Mouse (Mus musculus) lung, embryonic 15.5 days (tissue): ENCODE results near the gene Nup160. TPM values are rescaled to one million over a fixed set of nuclear protein-coding genes. Genes with fewer than 3 reads are reported as not detected.

Experiments
- ATAC-seq: fragments of 200-750 bp; cut with Nextera tagmentation; 2 replicates; pipeline ENCODE4 v1.8.0; 2017; ENCODE audit warnings: moderate number of reproducible peaks, borderline replicate concordance; ENCODE audit not compliant: low FRiP score, low TSS enrichment; ENCODE audit errors: extremely low read depth
- H3K27ac ChIP-seq: fragments of 300-500 bp; sonication (generic); 2 replicates; pipeline ENCODE4 v1.5.1; 2015; ENCODE audit warnings: moderate library complexity, mild to moderate bottlenecking, inconsistent platforms
- H3K27me3 ChIP-seq: fragments of 300-500 bp; sonication (generic); 2 replicates; pipeline ENCODE4 v1.6.1; 2015; ENCODE audit warnings: inconsistent platforms
- H3K36me3 ChIP-seq: fragments of 300-500 bp; sonication (generic); 2 replicates; pipeline ENCODE4 v1.6.1; 2015; ENCODE audit warnings: inconsistent platforms
- H3K4me1 ChIP-seq: fragments of 300-500 bp; sonication (generic); 2 replicates; pipeline ENCODE4 v1.6.1; 2015; ENCODE audit warnings: inconsistent platforms
- H3K4me2 ChIP-seq: fragments of 300-500 bp; sonication (generic); 2 replicates; pipeline ENCODE4 v1.6.1; 2015; ENCODE audit warnings: inconsistent platforms, mild to moderate bottlenecking, moderate library complexity
- H3K4me3 ChIP-seq: fragments of 300-500 bp; sonication (generic); 2 replicates; pipeline ENCODE4 v1.5.1; 2015; ENCODE audit warnings: mild to moderate bottlenecking, inconsistent platforms
- H3K9ac ChIP-seq: fragments of 300-500 bp; sonication (generic); 2 replicates; pipeline ENCODE4 v1.6.1; 2015; ENCODE audit warnings: inconsistent platforms
- H3K9me3 ChIP-seq: fragments of 300-500 bp; sonication (generic); 2 replicates; pipeline ENCODE4 v1.6.1; 2016; ENCODE audit warnings: inconsistent platforms
- WGBS: fragments of 180-500 bp; shearing (Covaris S2); methylation state at CpG from one replicate; pipeline ENCODE4 v1.1.7; 2015; 5-methylcytosine and 5-hydroxymethylcytosine counted together
- polyA plus RNA-seq: library from polyadenylated mRNA; unstranded; fragments of >200 nt; fragmentation: Nextera tagmentation; extraction: Ambion mirVana; gene quantifications from 2 replicates; pipeline ENCODE4 v1.2.1, GENCODE M21; 2015

Gene Nup160
- polyA plus RNA-seq, 1 experiment from 2014 or later: 52.5 TPM

- Histone ChIP-seq H3K36me3 (peaks cover 50% of the 10 kb centered on the region), H3K9me3 (no peaks in the 10 kb centered on the region), H3K27me3 (no peaks in the 10 kb centered on the region), H3K4me2 (no peak overlapping the region), H3K4me3 (no peak overlapping the region), H3K4me1 (peaks cover 7% of the 10 kb centered on the region), H3K9ac (no peak overlapping the region), H3K27ac (no peak overlapping the region)
- WGBS: 69% methylated on average over 6 of the region's 6 CpGs
- ATAC-seq: no peak
Observed at GRCm38 (mm10) chr2:90749676-90750459, 72.9 kb downstream of the Nup160 start.

DNA sequence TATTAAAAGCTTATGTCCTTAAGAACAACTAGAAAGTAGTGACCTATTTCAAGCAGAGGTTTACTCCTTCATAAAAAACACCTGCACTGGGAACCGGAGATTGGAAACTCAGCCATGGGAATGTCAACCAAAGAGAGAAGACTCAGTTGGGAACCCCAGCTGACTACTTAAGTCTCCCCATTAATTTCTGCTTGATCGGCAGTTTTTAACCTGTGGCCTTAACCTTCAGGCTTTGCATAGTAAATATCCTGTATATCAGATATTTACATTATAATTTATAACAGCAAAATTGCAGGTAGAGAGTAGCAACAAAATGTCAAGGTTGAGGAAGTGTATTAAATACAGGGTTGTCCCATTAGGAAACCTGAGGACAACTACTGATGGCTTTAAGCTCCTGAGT, 76.5 kb downstream of the Nup160 start:
- Histone ChIP-seq H3K27ac (no peak overlapping the region), H3K36me3 (peaks cover 72% of the 10 kb centered on the region), H3K4me1 (no peaks in the 10 kb centered on the region), H3K4me2 (no peak overlapping the region), H3K9ac (no peak overlapping the region), H3K27me3 (no peaks in the 10 kb centered on the region), H3K9me3 (no peaks in the 10 kb centered on the region), H3K4me3 (no peak overlapping the region)
- no peak for ATAC-seq
- WGBS: 90% methylated on average over 2 of the region's 2 CpGs

GRCm38 (mm10) chr2:90754188-90754587, 77.2 kb downstream of the Nup160 start:
- no peaks in the 10 kb centered on the region for H3K4me1 ChIP-seq
- no peaks in the 10 kb centered on the region for H3K9me3 ChIP-seq
- H3K4me3 ChIP-seq: no peak overlapping the region
- peaks cover 78% of the 10 kb centered on the region for H3K36me3 ChIP-seq
- no peak for ATAC-seq
- WGBS: 94% methylated on average over 3 of the region's 3 CpGs
- H3K9ac ChIP-seq: no peak overlapping the region
- H3K4me2 ChIP-seq: no peak overlapping the region
- no peak overlapping the region for H3K27ac ChIP-seq
- no peaks in the 10 kb centered on the region for H3K27me3 ChIP-seq

GRCm38 (mm10) chr2:90765123-90765522, 88.1 kb downstream of the Nup160 start:
- Histone ChIP-seq H3K9me3 (no peaks in the 10 kb centered on the region), H3K27me3 (no peaks in the 10 kb centered on the region), H3K27ac (no peak overlapping the region), H3K9ac (no peak overlapping the region), H3K4me1 (no peaks in the 10 kb centered on the region), H3K4me2 (no peak overlapping the region), H3K36me3 (peaks cover 87% of the 10 kb centered on the region), H3K4me3 (no peak overlapping the region)
- no peak for ATAC-seq
- 78% methylated on average over 3 of the region's 3 CpGs for WGBS

DNA sequence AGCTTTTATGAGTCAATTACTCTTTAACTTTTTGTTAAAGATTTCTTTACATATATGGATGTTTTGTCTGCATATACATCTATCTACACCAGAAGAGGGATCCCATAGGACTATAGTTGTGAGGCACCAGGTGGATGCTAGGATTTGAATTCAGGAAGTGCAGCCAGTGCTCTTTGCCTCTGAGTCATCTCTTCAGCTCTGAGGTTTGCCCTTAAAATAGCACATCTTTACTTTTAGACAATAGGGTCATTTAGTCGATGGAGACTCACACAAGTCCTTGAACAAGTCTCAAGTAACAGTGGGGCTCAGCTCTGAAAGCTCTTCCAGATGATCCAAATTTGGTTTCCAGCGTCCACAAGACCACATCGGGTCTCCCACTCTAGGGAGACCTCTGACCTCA, 104.3 kb downstream of the Nup160 start:
- Histone ChIP-seq H3K9me3 (no peaks in the 10 kb centered on the region), H3K36me3 (peaks cover 45% of the 10 kb centered on the region), H3K9ac (no peak overlapping the region), H3K27me3 (peaks cover 5% of the 10 kb centered on the region; the same call in 1 of the 2 replicates), H3K4me2 (no peak overlapping the region), H3K4me3 (no peak overlapping the region), H3K27ac (no peak overlapping the region), H3K4me1 (peaks cover 18% of the 10 kb centered on the region)
- ATAC-seq: no peak
- 38% methylated on average over 3 of the region's 3 CpGs for WGBS

- H3K4me2 ChIP-seq: peak overlapping the region; percentile 91; the same call in 1 of the 2 replicates
- no peak overlapping the region for H3K27ac ChIP-seq
- ATAC-seq: no peak
- WGBS: 42% methylated on average over 2 of the region's 2 CpGs
- H3K4me3 ChIP-seq: no peak overlapping the region
- peaks cover 5% of the 10 kb centered on the region; the same call in 1 of the 2 replicates for H3K27me3 ChIP-seq
- peaks cover 18% of the 10 kb centered on the region for H3K4me1 ChIP-seq
- H3K36me3 ChIP-seq: peaks cover 39% of the 10 kb centered on the region
- H3K9me3 ChIP-seq: no peaks in the 10 kb centered on the region
- H3K9ac ChIP-seq: no peak overlapping the region
Observed at GRCm38 (mm10) chr2:90781938-90782337, 104.9 kb downstream of the Nup160 start.

- WGBS: 4% methylated on average over 11 of the region's 11 CpGs
- Histone ChIP-seq H3K4me3 (peak within 1 kb of the TSS; percentile 48), H3K27ac (no peak within 1 kb of the TSS), H3K9ac (peak within 1 kb of the TSS; percentile 31), H3K36me3 (peaks cover 35% of the 10 kb centered on the region), H3K27me3 (peaks cover 5% of the 10 kb centered on the region; the same call in 1 of the 2 replicates), H3K9me3 (no peaks in the 10 kb centered on the region), H3K4me2 (peak within 1 kb of the TSS; percentile 91), H3K4me1 (peaks cover 18% of the 10 kb centered on the region)
- peak; percentile 76; the same call in 1 of the 2 replicates for ATAC-seq
Observed at GRCm38 (mm10) chr2:90782458-90782857, 105.4 kb downstream of the Nup160 start, which contains the start of gene Agbl2. Gene Agbl2, plus strand, starts transcription at chr2:90782727.

- Histone ChIP-seq H3K27ac (no peak overlapping the region), H3K36me3 (peaks cover 30% of the 10 kb centered on the region), H3K9ac (peak overlapping the region; percentile 31), H3K4me2 (peak overlapping the region; percentile 91), H3K9me3 (no peaks in the 10 kb centered on the region), H3K27me3 (peaks cover 5% of the 10 kb centered on the region; the same call in 1 of the 2 replicates), H3K4me1 (peaks cover 18% of the 10 kb centered on the region), H3K4me3 (peak overlapping the region; percentile 48)
- 3% methylated on average over 29 of the region's 29 CpGs for WGBS
- peak; percentile 53; the same call in 1 of the 2 replicates for ATAC-seq
Observed at GRCm38 (mm10) chr2:90782901-90783486, 106.0 kb downstream of the Nup160 start.

Other genes starting within 250 kb of the Nup160 start
- 3.4 TPM in 2 replicates for gene Ptprj, start 96.6 kb upstream of the Nup160 start, polyA plus RNA-seq
- gene Fnbp4, start 68.2 kb downstream of the Nup160 start, polyA plus RNA-seq: 77.6 and 89.0 TPM in 2 replicates
- 1.2 and 1.5 TPM in 2 replicates for gene Agbl2, start 105.5 kb downstream of the Nup160 start, polyA plus RNA-seq
- 208 and 209 TPM in 2 replicates for gene Mtch2, start 169.9 kb downstream of the Nup160 start, polyA plus RNA-seq
- 4.0 TPM in 2 replicates for gene C1qtnf4, start 208.6 kb downstream of the Nup160 start, polyA plus RNA-seq
- 36.8 and 37.8 TPM in 2 replicates for gene Kbtbd4, start 227.5 kb downstream of the Nup160 start, polyA plus RNA-seq
- 199 and 207 TPM in 2 replicates for gene Ndufs3, start 227.6 kb downstream of the Nup160 start, polyA plus RNA-seq